Mouse (Mus musculus): Measurements from ENCODE around the gene Pou2f2.
A peak's percentile ranks its signal among the peaks of the same experiment; 100 is the strongest.
"Not testable (repeated sequence)": the region's sequence is repeated elsewhere in the genome, so short reads cannot be mapped to it uniquely, and the experiment has no call there.

The Pou2f2 gene

GRCm38 (mm10) chr7:25067909-25068656, 111.4 kb downstream of the Pou2f2 start:
- no peak for DNase-seq (ENCODE audit: low read depth, low spot score)

- no peak for DNase-seq (ENCODE audit: low read depth, low spot score)
These were observed 112.2 kb downstream of the Pou2f2 start for GRCm38 (mm10) chr7:25067338-25067737.

- no peak for DNase-seq (ENCODE audit: low read depth, low spot score)
These were observed 115.6 kb downstream of the Pou2f2 start for GRCm38 (mm10) chr7:25063900-25064299.

- DNase-seq (ENCODE audit: low read depth, low spot score), result no peak
These were observed 116.2 kb downstream of the Pou2f2 start for GRCm38 (mm10) chr7:25063346-25063745.

- DNase-seq (ENCODE audit: low read depth, low spot score), result no peak
These were observed 120.7 kb downstream of the Pou2f2 start for GRCm38 (mm10) chr7:25058836-25059235.

GRCm38 (mm10) chr7:25058394-25058793, 121.1 kb downstream of the Pou2f2 start:
- no peak for DNase-seq (ENCODE audit: low read depth, low spot score)

GRCm38 (mm10) chr7:25057888-25058287, 121.6 kb downstream of the Pou2f2 start:
- DNase-seq (ENCODE audit: low read depth, low spot score), result no peak

GRCm38 (mm10) chr7:25056951-25057350, 122.6 kb downstream of the Pou2f2 start:
- no peak for DNase-seq (ENCODE audit: low read depth, low spot score)

GRCm38 (mm10) chr7:25052587-25052986, 126.9 kb downstream of the Pou2f2 start:
- DNase-seq (ENCODE audit: low read depth, low spot score), result no peak

GRCm38 (mm10) chr7:25049295-25049930, 130.1 kb downstream of the Pou2f2 start:
- DNase-seq (ENCODE audit: low read depth, low spot score), result no peak

GRCm38 (mm10) chr7:25047363-25047762, 132.2 kb downstream of the Pou2f2 start:
- peak; percentile 45 for DNase-seq (ENCODE audit: low read depth, low spot score)

- not testable (repeated sequence) for DNase-seq (ENCODE audit: low read depth, low spot score)
These were observed 134.9 kb downstream of the Pou2f2 start for GRCm38 (mm10) chr7:25044599-25044998.

GRCm38 (mm10) chr7:25041921-25042320, 137.6 kb downstream of the Pou2f2 start:
- DNase-seq (ENCODE audit: low read depth, low spot score), result no peak
